Comparison of ENCODE assay signal across 8 mouse cellular contexts in genomic region chr13:28419950-28420381, GRCm38 (mm10).
DNase-seq lines count a peak whose midpoint lies in the region; ATAC-seq and TF ChIP-seq lines count a peak whose summit lies in the region.

No protein-coding gene starts in this region.

- H3K4me1 ChIP-seq in intestine, postnatal 0 days (replicated peaks; ENCODE audit: control insufficient read depth, insufficient read depth, low read length) = 0 out of 2 replicates have a peak, but pooled peaks cover 9% of the 10 kb centered on the region
- peaks cover 52% of the 10 kb centered on the region for H3K4me1 ChIP-seq in midbrain, embryonic 16.5 days (ENCODE audit: control insufficient read depth, insufficient read depth, low read length)

- H3K27ac ChIP-seq in intestine, postnatal 0 days (ENCODE audit: low read depth, low read length) = no peak overlapping the region
- H3K27ac ChIP-seq in midbrain, embryonic 16.5 days (ENCODE audit: low read length) = peak overlapping the region; percentile 98

- TF ChIP-seq CTCF in intestine, postnatal 0 days (IDR thresholded peaks at IDR 0.05; ENCODE audit: low read depth) = peak; percentile 44

- no peak overlapping the region for H3K9ac ChIP-seq in intestine, postnatal 0 days (ENCODE audit: low read depth, low read length)
- H3K9ac ChIP-seq in midbrain, embryonic 16.5 days (ENCODE audit: low read depth, low read length) = peak overlapping the region; percentile 80

- 69% methylated on average over 16 of the region's 16 CpGs for WGBS in intestine, postnatal 0 days
- 16% methylated on average over 16 of the region's 16 CpGs for WGBS in midbrain, embryonic 16.5 days

- peak; percentile 30 for DNase-seq in gastrocnemius, adult 18-20 months (ENCODE audit: low spot score)
- DNase-seq in gastrocnemius, adult 8-10 months (ENCODE audit: low spot score in 2 of 2) = no peak
- peak; percentile 71 to 75 for DNase-seq in cerebellum, postnatal 36 days
- DNase-seq in left cerebral cortex, postnatal 4 days = peak; percentile 71
- DNase-seq in telencephalon, adult 2 months (ENCODE audit: low read depth, low spot score) = peak; percentile 93

- no peak overlapping the region for H3K4me3 ChIP-seq in intestine, postnatal 0 days (ENCODE audit: low read depth, low read length)
- H3K4me3 ChIP-seq in midbrain, embryonic 16.5 days (ENCODE audit: low read depth, low read length) = peak overlapping the region; percentile 41

- intact Hi-C loops in left cerebral cortex, postnatal 4 days (cut with DNase I) = loop anchor here (5.0 to 10.0 kb wide), 2 partner anchors 375 to 1417 kb away; no protein-coding TSS in a partner anchor

- no peaks in the 10 kb centered on the region for H3K9me3 ChIP-seq in intestine, postnatal 0 days (ENCODE audit: control insufficient read depth)
- no peaks in the 10 kb centered on the region for H3K9me3 ChIP-seq in midbrain, embryonic 16.5 days (replicated peaks; ENCODE audit: control insufficient read depth, low read length, poor library complexity, severe bottlenecking)

- ATAC-seq in granulocyte monocyte progenitor cell, adult 5-6 weeks (replicated peaks; ENCODE audit: poor library complexity, severe bottlenecking) = peak; percentile 83
- no peak for ATAC-seq in intestine, postnatal 0 days
- peak; percentile 64 for ATAC-seq in midbrain, embryonic 16.5 days

- no peaks in the 10 kb centered on the region for H3K36me3 ChIP-seq in intestine, postnatal 0 days (ENCODE audit: control insufficient read depth, insufficient read depth)
- no peaks in the 10 kb centered on the region for H3K36me3 ChIP-seq in midbrain, embryonic 16.5 days (ENCODE audit: control insufficient read depth, insufficient read depth, low read length)

- peak overlapping the region; percentile 18 for H3K4me2 ChIP-seq in intestine, postnatal 0 days (replicated peaks; ENCODE audit: low read depth)
- peak overlapping the region; percentile 63 for H3K4me2 ChIP-seq in midbrain, embryonic 16.5 days (ENCODE audit: low read length)

- H3K27me3 ChIP-seq in intestine, postnatal 0 days (replicated peaks; ENCODE audit: control insufficient read depth, insufficient read depth, low read length) = no peaks in the 10 kb centered on the region
- H3K27me3 ChIP-seq in midbrain, embryonic 16.5 days (ENCODE audit: control insufficient read depth, insufficient read depth, low read depth, low read length) = no peaks in the 10 kb centered on the region

Comparison
In these comparisons a context has a peak if more than half of its experiments do, and no peak if none do; other contexts are left out.
1. DNase-seq: peak in gastrocnemius, adult 18-20 months (single experiment), cerebellum, postnatal 36 days (2 of 2), left cerebral cortex, postnatal 4 days (single experiment) and telencephalon, adult 2 months (single experiment); none in gastrocnemius, adult 8-10 months (0 of 2).